Mouse (Mus musculus): ENCODE measurements around the gene Tulp2. TPM values are rescaled to one million over a fixed set of nuclear protein-coding genes. Genes with fewer than 3 reads are reported as not detected.

Gene Tulp2
- polyA plus RNA-seq, 1 experiment from 2014 or later: not detected

GRCm38 (mm10) chr7:45446589-45446988, 35.1 kb upstream of the Tulp2 start:
- no peak overlapping the region for H3K27ac ChIP-seq (ENCODE audit: low read length)

GRCm38 (mm10) chr7:45447325-45447990, 34.2 kb upstream of the Tulp2 start:
- no peak overlapping the region for H3K4me3 ChIP-seq (replicated peaks; ENCODE audit: low read length)
- ATAC-seq: no peak
- H3K36me3 ChIP-seq (ENCODE audit: control insufficient read depth, insufficient read depth): 0 out of 2 replicates have a peak, but pooled peaks cover 3% of the 10 kb centered on the region
- H3K27me3 ChIP-seq (replicated peaks; ENCODE audit: control insufficient read depth, insufficient read depth, low read length): no peaks in the 10 kb centered on the region
- H3K4me2 ChIP-seq (ENCODE audit: low read length): no peak overlapping the region
- 41% methylated on average over 11 of the region's 11 CpGs for WGBS
- H3K4me1 ChIP-seq (replicated peaks; ENCODE audit: control insufficient read depth, insufficient read depth, low read length): no peaks in the 10 kb centered on the region
- H3K27ac ChIP-seq (ENCODE audit: low read length): no peak overlapping the region
- H3K9me3 ChIP-seq (ENCODE audit: control insufficient read depth, low read length): no peaks in the 10 kb centered on the region
- H3K9ac ChIP-seq (replicated peaks; ENCODE audit: low read depth, low read length): no peak overlapping the region

More at GRCm38 (mm10) chr7:45446589-45446988, 35.1 kb upstream of the Tulp2 start:
- Histone ChIP-seq H3K4me1 (replicated peaks; ENCODE audit: control insufficient read depth, insufficient read depth, low read length) (no peaks in the 10 kb centered on the region), H3K36me3 (ENCODE audit: control insufficient read depth, insufficient read depth) (0 out of 2 replicates have a peak, but pooled peaks cover 3% of the 10 kb centered on the region), H3K27me3 (replicated peaks; ENCODE audit: control insufficient read depth, insufficient read depth, low read length) (no peaks in the 10 kb centered on the region), H3K9me3 (ENCODE audit: control insufficient read depth, low read length) (no peaks in the 10 kb centered on the region), H3K9ac (replicated peaks; ENCODE audit: low read depth, low read length) (no peak overlapping the region), H3K4me2 (ENCODE audit: low read length) (no peak overlapping the region), H3K4me3 (replicated peaks; ENCODE audit: low read length) (no peak overlapping the region)
- ATAC-seq: no peak

- H3K27me3 ChIP-seq (replicated peaks; ENCODE audit: control insufficient read depth, insufficient read depth, low read length): no peaks in the 10 kb centered on the region
- no peak overlapping the region for H3K4me3 ChIP-seq (replicated peaks; ENCODE audit: low read length)
- no peak overlapping the region for H3K27ac ChIP-seq (ENCODE audit: low read length)
- H3K9me3 ChIP-seq (ENCODE audit: control insufficient read depth, low read length): no peaks in the 10 kb centered on the region
- H3K36me3 ChIP-seq (ENCODE audit: control insufficient read depth, insufficient read depth): 0 out of 2 replicates have a peak, but pooled peaks cover 3% of the 10 kb centered on the region
- 100% methylated on average over 1 of the region's 1 CpGs for WGBS
- no peak overlapping the region for H3K9ac ChIP-seq (replicated peaks; ENCODE audit: low read depth, low read length)
- ATAC-seq: no peak
- H3K4me2 ChIP-seq (ENCODE audit: low read length): no peak overlapping the region
- H3K4me1 ChIP-seq (replicated peaks; ENCODE audit: control insufficient read depth, insufficient read depth, low read length): no peaks in the 10 kb centered on the region
These were observed 31.7 kb upstream of the Tulp2 start for GRCm38 (mm10) chr7:45449974-45450373.

DNA sequence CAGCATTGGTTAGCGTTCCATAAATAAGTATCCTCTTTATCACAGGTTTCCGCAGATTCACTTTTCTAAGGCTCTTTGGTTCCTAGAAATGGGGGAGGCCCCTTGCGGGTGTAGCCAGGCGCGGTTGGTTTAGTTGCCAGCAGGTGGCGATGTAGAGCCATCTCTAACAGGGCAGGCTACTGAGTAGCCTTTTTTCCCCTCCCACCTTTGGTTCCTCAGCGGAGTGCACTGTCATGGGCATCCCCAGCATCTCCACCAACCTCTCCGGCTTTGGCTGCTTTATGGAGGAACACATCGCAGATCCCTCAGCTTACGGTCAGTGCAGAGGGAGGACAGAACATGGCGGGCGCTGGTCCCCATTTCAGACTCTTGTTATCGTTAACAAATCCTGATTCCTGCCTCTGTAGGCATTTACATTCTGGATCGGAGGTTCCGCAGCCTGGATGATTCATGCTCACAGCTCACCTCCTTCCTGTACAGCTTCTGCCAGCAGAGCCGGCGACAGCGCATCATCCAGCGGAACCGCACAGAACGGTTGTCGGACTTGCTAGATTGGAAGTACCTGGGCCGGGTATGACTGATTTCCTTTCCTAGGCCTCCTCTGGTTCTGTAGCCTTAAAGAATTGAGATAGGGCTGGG, 30.2 kb upstream of the Tulp2 start:
- no peak overlapping the region for H3K4me2 ChIP-seq (ENCODE audit: low read length)
- H3K27me3 ChIP-seq (replicated peaks; ENCODE audit: control insufficient read depth, insufficient read depth, low read length): no peaks in the 10 kb centered on the region
- no peaks in the 10 kb centered on the region for H3K4me1 ChIP-seq (replicated peaks; ENCODE audit: control insufficient read depth, insufficient read depth, low read length)
- H3K4me3 ChIP-seq (replicated peaks; ENCODE audit: low read length): no peak overlapping the region
- peaks cover 5% of the 10 kb centered on the region; the same call in 1 of the 2 replicates for H3K36me3 ChIP-seq (ENCODE audit: control insufficient read depth, insufficient read depth)
- no peak overlapping the region for H3K27ac ChIP-seq (ENCODE audit: low read length)
- no peak overlapping the region for H3K9ac ChIP-seq (replicated peaks; ENCODE audit: low read depth, low read length)
- H3K9me3 ChIP-seq (ENCODE audit: control insufficient read depth, low read length): no peaks in the 10 kb centered on the region
- 54% methylated on average over 23 of the region's 23 CpGs for WGBS
- peak; percentile 79 for ATAC-seq

DNA sequence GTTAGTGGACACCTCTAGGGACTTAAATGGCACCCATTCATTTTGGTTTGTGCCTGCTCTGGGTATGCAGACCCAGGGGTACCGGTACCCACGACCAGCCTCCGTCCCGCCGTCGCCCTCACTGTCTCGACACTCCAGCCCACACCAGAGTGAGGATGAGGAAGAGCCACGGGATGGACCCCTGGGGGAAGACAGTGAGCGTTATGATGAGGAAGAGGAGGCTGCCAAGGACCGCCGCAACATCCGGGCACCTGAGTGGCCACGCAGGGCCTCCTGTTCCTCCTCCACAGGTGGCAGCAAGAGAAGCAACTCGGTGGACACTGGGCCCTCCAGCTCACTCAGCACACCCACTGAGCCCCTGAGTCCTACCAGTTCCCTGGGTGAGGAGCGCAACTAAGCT, 26.7 kb upstream of the Tulp2 start:
- no peak for ATAC-seq
- Histone ChIP-seq H3K9me3 (ENCODE audit: control insufficient read depth, low read length) (no peaks in the 10 kb centered on the region), H3K4me1 (replicated peaks; ENCODE audit: control insufficient read depth, insufficient read depth, low read length) (peaks cover 18% of the 10 kb centered on the region), H3K27ac (ENCODE audit: low read length) (no peak overlapping the region), H3K27me3 (replicated peaks; ENCODE audit: control insufficient read depth, insufficient read depth, low read length) (no peaks in the 10 kb centered on the region), H3K36me3 (ENCODE audit: control insufficient read depth, insufficient read depth) (peaks cover 14% of the 10 kb centered on the region), H3K4me2 (ENCODE audit: low read length) (no peak overlapping the region), H3K9ac (replicated peaks; ENCODE audit: low read depth, low read length) (no peak overlapping the region), H3K4me3 (replicated peaks; ENCODE audit: low read length) (no peak overlapping the region)
- WGBS: 88% methylated on average over 15 of the region's 15 CpGs

DNA sequence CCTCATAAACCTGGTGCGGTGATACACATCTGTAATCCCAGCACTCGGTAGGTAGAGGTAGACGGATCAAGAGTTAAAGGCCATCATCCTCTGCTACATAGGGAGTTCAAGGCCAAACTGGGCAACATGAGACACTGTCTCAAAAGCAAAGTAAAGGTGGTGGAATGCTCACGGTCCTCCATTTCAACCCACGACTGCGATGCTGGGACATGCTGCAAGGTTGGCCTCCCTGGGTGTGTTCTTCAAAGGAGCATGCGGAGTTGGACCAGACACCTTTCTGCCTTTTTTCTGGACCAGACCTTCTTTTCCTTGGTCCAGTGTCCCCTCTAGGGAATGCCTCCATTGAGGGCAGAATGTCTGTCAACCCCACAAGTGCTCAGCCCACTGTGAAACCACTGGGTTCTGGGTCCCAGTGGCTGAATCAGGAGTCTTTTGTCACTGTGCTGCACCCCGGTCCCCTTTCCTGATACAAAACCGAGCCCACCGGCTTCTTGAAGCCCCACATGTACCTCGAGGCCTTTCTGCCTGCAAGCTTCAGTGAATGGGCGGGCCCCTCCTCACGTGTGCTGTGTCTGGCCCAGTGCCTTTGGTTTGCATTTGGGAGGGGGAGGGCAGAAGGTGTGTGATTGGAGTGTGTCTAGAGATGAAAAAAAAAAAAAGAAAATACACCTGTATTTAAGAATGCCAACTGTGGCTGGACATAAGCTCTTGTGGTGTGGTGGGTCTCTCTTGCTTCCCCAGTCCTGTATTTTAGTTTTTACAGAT, 25.6 kb upstream of the Tulp2 start:
- Histone ChIP-seq H3K27me3 (replicated peaks; ENCODE audit: control insufficient read depth, insufficient read depth, low read length) (no peaks in the 10 kb centered on the region), H3K4me1 (replicated peaks; ENCODE audit: control insufficient read depth, insufficient read depth, low read length) (peaks cover 29% of the 10 kb centered on the region), H3K9ac (replicated peaks; ENCODE audit: low read depth, low read length) (no peak overlapping the region), H3K4me2 (ENCODE audit: low read length) (no peak overlapping the region), H3K27ac (ENCODE audit: low read length) (no peak overlapping the region), H3K9me3 (ENCODE audit: control insufficient read depth, low read length) (no peaks in the 10 kb centered on the region), H3K4me3 (replicated peaks; ENCODE audit: low read length) (no peak overlapping the region), H3K36me3 (ENCODE audit: control insufficient read depth, insufficient read depth) (peaks cover 14% of the 10 kb centered on the region)
- no peak for ATAC-seq
- 73% methylated on average over 13 of the region's 13 CpGs for WGBS

GRCm38 (mm10) chr7:45456721-45457203, 24.9 kb upstream of the Tulp2 start:
- Histone ChIP-seq H3K9me3 (ENCODE audit: control insufficient read depth, low read length) (no peaks in the 10 kb centered on the region), H3K27ac (ENCODE audit: low read length) (no peak overlapping the region), H3K4me3 (replicated peaks; ENCODE audit: low read length) (no peak overlapping the region; the same call in none of the 2 replicates), H3K4me2 (ENCODE audit: low read length) (peak overlapping the region; percentile 98), H3K4me1 (replicated peaks; ENCODE audit: control insufficient read depth, insufficient read depth, low read length) (peaks cover 30% of the 10 kb centered on the region), H3K36me3 (ENCODE audit: control insufficient read depth, insufficient read depth) (peaks cover 14% of the 10 kb centered on the region), H3K9ac (replicated peaks; ENCODE audit: low read depth, low read length) (peak overlapping the region; percentile 7; the same call in 1 of the 2 replicates), H3K27me3 (replicated peaks; ENCODE audit: control insufficient read depth, insufficient read depth, low read length) (no peaks in the 10 kb centered on the region)
- WGBS: 56% methylated on average over 9 of the region's 9 CpGs
- no peak for ATAC-seq

- WGBS: 66% methylated on average over 9 of the region's 10 CpGs
- Histone ChIP-seq H3K9ac (replicated peaks; ENCODE audit: low read depth, low read length) (peak overlapping the region; percentile 88), H3K36me3 (ENCODE audit: control insufficient read depth, insufficient read depth) (peaks cover 14% of the 10 kb centered on the region), H3K4me3 (replicated peaks; ENCODE audit: low read length) (peak overlapping the region; percentile 53), H3K4me1 (replicated peaks; ENCODE audit: control insufficient read depth, insufficient read depth, low read length) (peaks cover 30% of the 10 kb centered on the region), H3K4me2 (ENCODE audit: low read length) (peak overlapping the region; percentile 98), H3K27ac (ENCODE audit: low read length) (0 out of 2 replicates have a peak overlapping the region, but pooled peaks have one; percentile 12), H3K27me3 (replicated peaks; ENCODE audit: control insufficient read depth, insufficient read depth, low read length) (no peaks in the 10 kb centered on the region), H3K9me3 (ENCODE audit: control insufficient read depth, low read length) (no peaks in the 10 kb centered on the region)
- ATAC-seq: no peak
These were observed 24.2 kb upstream of the Tulp2 start for GRCm38 (mm10) chr7:45457204-45458060.

Data from forebrain, embryonic 16.5 days (tissue).